Mouse (Mus musculus) liver, postnatal 0 days (tissue): ENCODE measurements around the gene Hspb1.
A peak's percentile ranks its signal among the peaks of the same experiment; 100 is the strongest.

ENCODE experiments used
- CTCF ChIP-seq: sonication (generic); IDR thresholded peaks from 2 replicates; pipeline ENCODE4 v1.5.1; 2016; ENCODE audit warnings: antibody characterized with exemption, low read depth
- EP300 ChIP-seq: IDR thresholded peaks from 2 replicates; pipeline ENCODE4 v1.6.1; 2016; ENCODE audit warnings: antibody characterized with exemption, low read depth, mild to moderate bottlenecking

DNA sequence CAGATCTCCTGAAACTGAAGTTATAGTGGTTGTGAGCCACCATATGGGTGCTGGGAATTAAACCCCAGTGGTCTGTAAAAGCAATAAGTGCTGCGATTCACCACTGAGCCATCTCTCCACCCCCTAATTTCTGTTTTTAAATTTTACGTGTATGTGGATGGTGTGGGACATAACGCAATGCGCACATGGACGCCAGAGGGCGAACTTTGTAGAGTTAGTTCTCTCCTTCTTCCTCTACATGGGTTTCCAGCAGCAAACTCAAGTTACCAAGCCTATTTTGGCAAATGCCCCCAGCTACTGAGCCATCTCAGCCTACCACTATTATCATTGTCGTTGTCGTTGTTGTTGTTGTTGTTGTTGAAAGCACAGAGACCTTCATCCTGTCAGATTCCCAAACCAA, 10.5 kb upstream of the Hspb1 start:
- TF ChIP-seq CTCF (peak; percentile 63), EP300 (no peak)
